Mouse (Mus musculus): ENCODE measurements at regions not wholly inside any gene's neighbourhood (a gene's known extent, or its start where the extent isn't known, plus 50 kb on each side); places are given as distances from the start of the nearest gene placed in this dataset.

GRCm38 (mm10) chr8:41972416-41972815 lies 555.5 kb upstream of the Frg1 start:
- DNase-seq (ENCODE audit: low spot score) = no peak
- Histone ChIP-seq H3K27me3 (ENCODE audit: control insufficient read depth, insufficient read depth, low read length) (no peaks in the 10 kb centered on the region), H3K4me1 (ENCODE audit: control insufficient read depth, insufficient read depth, low read length) (no peaks in the 10 kb centered on the region), H3K36me3 (ENCODE audit: control insufficient read depth, insufficient read depth, low read length) (no peaks in the 10 kb centered on the region), H3K4me2 (ENCODE audit: low read depth, severe bottlenecking) (no peak overlapping the region), H3K4me3 (ENCODE audit: low read depth, low read length) (no peak overlapping the region), H3K9me3 (ENCODE audit: control insufficient read depth, low read length) (no peaks in the 10 kb centered on the region), H3K27ac (replicated peaks; ENCODE audit: low read depth, low read length) (no peak overlapping the region), H3K9ac (ENCODE audit: low read length) (no peak overlapping the region)
- ATAC-seq (ENCODE audit: insufficient number of reproducible peaks, low FRiP score, low TSS enrichment, low read depth) = no peak
- WGBS = 86% methylated on average over 2 of the region's 2 CpGs

GRCm38 (mm10) chr8:41970536-41970935 lies 553.7 kb upstream of the Frg1 start:
- Histone ChIP-seq H3K27ac (replicated peaks; ENCODE audit: low read depth, low read length) (no peak overlapping the region), H3K4me3 (ENCODE audit: low read depth, low read length) (no peak overlapping the region), H3K9ac (ENCODE audit: low read length) (no peak overlapping the region), H3K36me3 (ENCODE audit: control insufficient read depth, insufficient read depth, low read length) (no peaks in the 10 kb centered on the region), H3K9me3 (ENCODE audit: control insufficient read depth, low read length) (no peaks in the 10 kb centered on the region), H3K4me2 (ENCODE audit: low read depth, severe bottlenecking) (no peak overlapping the region), H3K27me3 (ENCODE audit: control insufficient read depth, insufficient read depth, low read length) (no peaks in the 10 kb centered on the region), H3K4me1 (ENCODE audit: control insufficient read depth, insufficient read depth, low read length) (no peaks in the 10 kb centered on the region)
- DNase-seq (ENCODE audit: low spot score) = no peak
- no peak for ATAC-seq (ENCODE audit: insufficient number of reproducible peaks, low FRiP score, low TSS enrichment, low read depth)
- 91% methylated on average over 3 of the region's 3 CpGs for WGBS

- H3K27me3 ChIP-seq (ENCODE audit: control insufficient read depth, insufficient read depth, low read length) = no peaks in the 10 kb centered on the region
- ATAC-seq (ENCODE audit: insufficient number of reproducible peaks, low FRiP score, low TSS enrichment, low read depth) (no peak), DNase-seq (ENCODE audit: low spot score) (no peak)
- WGBS = 84% methylated on average over 3 of the region's 3 CpGs
- H3K9ac ChIP-seq (ENCODE audit: low read length) = no peak overlapping the region
- H3K4me1 ChIP-seq (ENCODE audit: control insufficient read depth, insufficient read depth, low read length) = no peaks in the 10 kb centered on the region
- no peak overlapping the region for H3K4me3 ChIP-seq (ENCODE audit: low read depth, low read length)
- no peaks in the 10 kb centered on the region for H3K9me3 ChIP-seq (ENCODE audit: control insufficient read depth, low read length)
- H3K4me2 ChIP-seq (ENCODE audit: low read depth, severe bottlenecking) = no peak overlapping the region
- no peaks in the 10 kb centered on the region for H3K36me3 ChIP-seq (ENCODE audit: control insufficient read depth, insufficient read depth, low read length)
- H3K27ac ChIP-seq (replicated peaks; ENCODE audit: low read depth, low read length) = no peak overlapping the region
These were observed 552.5 kb upstream of the Frg1 start for GRCm38 (mm10) chr8:41969408-41969807.

GRCm38 (mm10) chr8:41964088-41964487 lies 547.2 kb upstream of the Frg1 start:
- Histone ChIP-seq H3K9ac (ENCODE audit: low read length) (no peak overlapping the region), H3K36me3 (ENCODE audit: control insufficient read depth, insufficient read depth, low read length) (no peaks in the 10 kb centered on the region), H3K27me3 (ENCODE audit: control insufficient read depth, insufficient read depth, low read length) (no peaks in the 10 kb centered on the region), H3K9me3 (ENCODE audit: control insufficient read depth, low read length) (no peaks in the 10 kb centered on the region), H3K27ac (replicated peaks; ENCODE audit: low read depth, low read length) (no peak overlapping the region), H3K4me1 (ENCODE audit: control insufficient read depth, insufficient read depth, low read length) (no peaks in the 10 kb centered on the region), H3K4me3 (ENCODE audit: low read depth, low read length) (no peak overlapping the region), H3K4me2 (ENCODE audit: low read depth, severe bottlenecking) (no peak overlapping the region)
- DNase-seq (ENCODE audit: low spot score) (no peak), ATAC-seq (ENCODE audit: insufficient number of reproducible peaks, low FRiP score, low TSS enrichment, low read depth) (no peak)

- no peak overlapping the region for H3K4me3 ChIP-seq (ENCODE audit: low read depth, low read length)
- H3K27ac ChIP-seq (replicated peaks; ENCODE audit: low read depth, low read length) = no peak overlapping the region
- no peak overlapping the region for H3K9ac ChIP-seq (ENCODE audit: low read length)
- H3K9me3 ChIP-seq (ENCODE audit: control insufficient read depth, low read length) = no peaks in the 10 kb centered on the region
- WGBS = 94% methylated on average over 1 of the region's 1 CpGs
- DNase-seq (ENCODE audit: low spot score) (no peak), ATAC-seq (ENCODE audit: insufficient number of reproducible peaks, low FRiP score, low TSS enrichment, low read depth) (no peak)
- no peak overlapping the region for H3K4me2 ChIP-seq (ENCODE audit: low read depth, severe bottlenecking)
- H3K36me3 ChIP-seq (ENCODE audit: control insufficient read depth, insufficient read depth, low read length) = no peaks in the 10 kb centered on the region
- H3K27me3 ChIP-seq (ENCODE audit: control insufficient read depth, insufficient read depth, low read length) = no peaks in the 10 kb centered on the region
- H3K4me1 ChIP-seq (ENCODE audit: control insufficient read depth, insufficient read depth, low read length) = no peaks in the 10 kb centered on the region; the same call in 1 of the 2 replicates
These were observed 540.0 kb upstream of the Frg1 start for GRCm38 (mm10) chr8:41956878-41957277.

- no peak overlapping the region for H3K27ac ChIP-seq (replicated peaks; ENCODE audit: low read depth, low read length)
- WGBS = 48% methylated on average over 1 of the region's 1 CpGs
- H3K4me3 ChIP-seq (ENCODE audit: low read depth, low read length) = no peak overlapping the region
- ATAC-seq (ENCODE audit: insufficient number of reproducible peaks, low FRiP score, low TSS enrichment, low read depth) (no peak), DNase-seq (ENCODE audit: low spot score) (no peak)
- H3K27me3 ChIP-seq (ENCODE audit: control insufficient read depth, insufficient read depth, low read length) = no peaks in the 10 kb centered on the region
- no peak overlapping the region for H3K4me2 ChIP-seq (ENCODE audit: low read depth, severe bottlenecking)
- H3K4me1 ChIP-seq (ENCODE audit: control insufficient read depth, insufficient read depth, low read length) = no peaks in the 10 kb centered on the region
- H3K9ac ChIP-seq (ENCODE audit: low read length) = no peak overlapping the region
- no peaks in the 10 kb centered on the region for H3K36me3 ChIP-seq (ENCODE audit: control insufficient read depth, insufficient read depth, low read length)
- no peaks in the 10 kb centered on the region for H3K9me3 ChIP-seq (ENCODE audit: control insufficient read depth, low read length)
These were observed 533.9 kb upstream of the Frg1 start for GRCm38 (mm10) chr8:41950736-41951135.

GRCm38 (mm10) chr8:41939298-41939697 lies 522.4 kb upstream of the Frg1 start:
- Histone ChIP-seq H3K4me1 (ENCODE audit: control insufficient read depth, insufficient read depth, low read length) (no peaks in the 10 kb centered on the region), H3K36me3 (ENCODE audit: control insufficient read depth, insufficient read depth, low read length) (no peaks in the 10 kb centered on the region), H3K9ac (ENCODE audit: low read length) (no peak overlapping the region), H3K4me3 (ENCODE audit: low read depth, low read length) (no peak overlapping the region), H3K27me3 (ENCODE audit: control insufficient read depth, insufficient read depth, low read length) (no peaks in the 10 kb centered on the region), H3K27ac (replicated peaks; ENCODE audit: low read depth, low read length) (no peak overlapping the region), H3K9me3 (ENCODE audit: control insufficient read depth, low read length) (no peaks in the 10 kb centered on the region), H3K4me2 (ENCODE audit: low read depth, severe bottlenecking) (no peak overlapping the region)
- DNase-seq (ENCODE audit: low spot score) (no peak), ATAC-seq (ENCODE audit: insufficient number of reproducible peaks, low FRiP score, low TSS enrichment, low read depth) (no peak)
- 86% methylated on average over 4 of the region's 4 CpGs for WGBS

- DNase-seq (ENCODE audit: low spot score) = no peak
- H3K36me3 ChIP-seq (ENCODE audit: control insufficient read depth, insufficient read depth, low read length) = no peaks in the 10 kb centered on the region
- no peak overlapping the region for H3K4me2 ChIP-seq (ENCODE audit: low read depth, severe bottlenecking)
- ATAC-seq (ENCODE audit: insufficient number of reproducible peaks, low FRiP score, low TSS enrichment, low read depth) = no peak
- no peak overlapping the region for H3K27ac ChIP-seq (replicated peaks; ENCODE audit: low read depth, low read length)
- no peaks in the 10 kb centered on the region for H3K27me3 ChIP-seq (ENCODE audit: control insufficient read depth, insufficient read depth, low read length)
- no peaks in the 10 kb centered on the region for H3K9me3 ChIP-seq (ENCODE audit: control insufficient read depth, low read length)
- H3K4me1 ChIP-seq (ENCODE audit: control insufficient read depth, insufficient read depth, low read length) = no peaks in the 10 kb centered on the region
- 80% methylated on average over 7 of the region's 7 CpGs for WGBS
- H3K9ac ChIP-seq (ENCODE audit: low read length) = no peak overlapping the region
- no peak overlapping the region for H3K4me3 ChIP-seq (ENCODE audit: low read depth, low read length)
These were observed 504.2 kb upstream of the Frg1 start for GRCm38 (mm10) chr8:41921106-41921505.

GRCm38 (mm10) chr8:41920536-41920935 lies 503.7 kb upstream of the Frg1 start:
- Histone ChIP-seq H3K27me3 (ENCODE audit: control insufficient read depth, insufficient read depth, low read length) (no peaks in the 10 kb centered on the region), H3K9me3 (ENCODE audit: control insufficient read depth, low read length) (no peaks in the 10 kb centered on the region), H3K4me3 (ENCODE audit: low read depth, low read length) (no peak overlapping the region), H3K4me2 (ENCODE audit: low read depth, severe bottlenecking) (no peak overlapping the region), H3K27ac (replicated peaks; ENCODE audit: low read depth, low read length) (no peak overlapping the region), H3K9ac (ENCODE audit: low read length) (no peak overlapping the region), H3K36me3 (ENCODE audit: control insufficient read depth, insufficient read depth, low read length) (no peaks in the 10 kb centered on the region), H3K4me1 (ENCODE audit: control insufficient read depth, insufficient read depth, low read length) (no peaks in the 10 kb centered on the region)
- no peak for ATAC-seq (ENCODE audit: insufficient number of reproducible peaks, low FRiP score, low TSS enrichment, low read depth)
- DNase-seq (ENCODE audit: low spot score) = no peak
- WGBS = 86% methylated on average over 3 of the region's 3 CpGs

Data from limb, embryonic 11.5 days (tissue).